Mouse (Mus musculus) testis, postnatal 10 days (tissue): ENCODE results near the gene Mup3.
"Not testable (repeated sequence)": the region's sequence is repeated elsewhere in the genome, so short reads cannot be mapped to it uniquely, and the experiment has no call there.

Source experiments
- DNase-seq: peaks from one replicate; pipeline ENCODE4 v3.0.0; 2021; ENCODE audit warnings: low spot score

Gene Mup3

DNA sequence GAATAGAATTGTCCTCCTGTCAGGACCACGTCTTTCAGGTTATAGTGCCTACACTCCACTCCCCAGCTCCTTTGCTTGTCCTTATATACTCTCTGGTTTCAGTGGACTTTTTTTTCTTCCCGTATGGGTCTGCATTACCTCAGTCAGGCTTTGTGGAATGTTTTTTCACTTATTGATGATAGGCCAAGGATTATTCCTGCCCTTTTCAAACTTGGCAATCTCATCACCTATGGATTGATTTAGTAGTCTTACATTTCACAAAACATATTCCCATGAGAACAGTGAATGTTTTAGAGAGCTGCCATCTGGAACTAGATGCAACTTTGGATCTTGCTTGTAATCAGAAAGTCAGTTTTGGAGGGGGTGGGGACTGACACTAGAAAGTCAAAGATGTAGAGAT, at the start of gene Mup3:
TSS of gene Mup3 (minus strand) at position 102 of the 400 bp plus-strand sequence.
- no peak for DNase-seq

GRCm38 (mm10) chr4:62133706-62134105, 46.6 kb upstream of the Mup3 start:
- peak; percentile 62 for DNase-seq

GRCm38 (mm10) chr4:62103366-62103765, 16.2 kb upstream of the Mup3 start:
- DNase-seq, result peak; percentile 45

- DNase-seq, result no peak
Measured at GRCm38 (mm10) chr4:62087953-62088352, 811 bp upstream of the Mup3 start.

GRCm38 (mm10) chr4:62082755-62083154, 4.4 kb downstream of the Mup3 start:
- no peak for DNase-seq

GRCm38 (mm10) chr4:62075126-62075525, 12.0 kb downstream of the Mup3 start:
- no peak for DNase-seq

DNA sequence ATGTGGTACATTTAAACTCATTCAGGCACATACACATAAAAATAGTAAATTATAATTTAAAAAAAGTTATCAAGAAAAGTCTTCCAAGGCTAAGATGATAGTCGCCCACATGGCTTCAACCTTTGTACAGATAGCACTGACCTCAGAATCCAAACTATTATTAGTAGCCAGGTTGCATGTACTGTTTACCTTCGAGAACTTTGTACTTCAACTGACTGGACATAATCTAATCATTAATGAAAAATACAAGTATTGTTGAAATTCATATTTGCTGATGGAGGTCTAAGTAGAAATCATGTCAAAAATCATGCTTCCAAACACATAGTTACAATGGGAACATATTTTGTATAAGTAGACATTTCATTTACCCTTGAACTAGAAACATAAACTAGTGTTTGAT, 32.4 kb downstream of the Mup3 start:
- not testable (repeated sequence) for DNase-seq

DNA sequence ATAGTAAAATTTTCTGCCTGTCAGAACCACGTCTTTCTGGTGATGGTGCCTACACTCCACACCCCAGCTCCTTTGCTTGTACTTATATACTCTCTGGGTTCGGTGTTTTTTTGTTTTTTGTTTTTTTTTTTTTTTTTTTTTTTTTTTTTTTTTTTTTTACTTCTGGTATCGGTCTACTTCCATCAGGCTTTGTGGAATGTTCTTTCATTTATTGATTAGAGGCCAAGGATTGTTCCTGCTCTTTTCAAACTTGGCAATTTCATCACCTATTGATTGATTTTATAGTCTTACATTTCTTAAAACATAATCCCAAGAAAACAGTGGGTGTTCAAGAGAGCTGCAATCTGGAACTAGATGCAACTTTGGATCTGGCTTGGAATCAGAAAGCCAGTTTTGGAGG, 33.1 kb downstream of the Mup3 start, which contains the start of gene Mup20:
TSS of gene Mup20 (minus strand) at position 101 of the 400 bp plus-strand sequence.
- DNase-seq, result not testable (repeated sequence)
